Mouse (Mus musculus) ES-Bruce4 (cell line): ENCODE measurements at regions not wholly inside any gene's neighbourhood (a gene's known extent, or its start where the extent isn't known, plus 50 kb on each side); places are given as distances from the start of the nearest gene placed in this dataset.

ENCODE experiments used
- H3K27ac ChIP-seq: 2 replicates; pipeline ENCODE4 v1.5.1; 2012; ENCODE audit warnings: low read length, inconsistent platforms; ENCODE audit not compliant: insufficient read depth
- H3K27me3 ChIP-seq: 2 replicates; pipeline ENCODE4 v1.6.1; 2012; ENCODE audit warnings: mild to moderate bottlenecking, low read length, inconsistent platforms; ENCODE audit not compliant: control insufficient read depth, poor library complexity, insufficient read depth, severe bottlenecking
- H3K36me3 ChIP-seq: 2 replicates; pipeline ENCODE4 v1.6.1; 2012; ENCODE audit warnings: inconsistent platforms, mild to moderate bottlenecking, low read length, moderate library complexity; ENCODE audit not compliant: control insufficient read depth, poor library complexity, insufficient read depth, severe bottlenecking
- H3K4me1 ChIP-seq: one replicate; pipeline ENCODE4 v1.8.1; 2011; ENCODE audit warnings: low read length; ENCODE audit not compliant: control insufficient read depth, insufficient read depth
- H3K4me3 ChIP-seq: 2 replicates; pipeline ENCODE4 v1.5.1; 2011; ENCODE audit warnings: low read depth, mild to moderate bottlenecking, low read length
- H3K9ac ChIP-seq: 2 replicates; pipeline ENCODE4 v1.6.1; 2012; ENCODE audit warnings: low read depth, mild to moderate bottlenecking, inconsistent platforms; ENCODE audit not compliant: poor library complexity, severe bottlenecking
- H3K9me3 ChIP-seq: replicated peaks from 2 replicates; pipeline ENCODE4 v1.6.1; 2012; ENCODE audit warnings: mild to moderate bottlenecking, low read length, inconsistent platforms; ENCODE audit not compliant: control insufficient read depth, poor library complexity, insufficient read depth, severe bottlenecking
- CTCF ChIP-seq: IDR thresholded peaks from one replicate; pipeline ENCODE4 v1.8.1; 2011; ENCODE audit warnings: low read depth, low read length
- EP300 ChIP-seq: IDR thresholded peaks from 2 replicates; pipeline ENCODE4 v1.6.1; 2011; ENCODE audit warnings: low read depth, low read length; ENCODE audit not compliant: insufficient read depth
- POLR2A ChIP-seq: IDR thresholded peaks from one replicate; pipeline ENCODE4 v1.8.1; 2011; ENCODE audit warnings: low read length; ENCODE audit not compliant: insufficient read depth

- TF ChIP-seq POLR2A (no peak), EP300 (no peak), CTCF (no peak)
- Histone ChIP-seq H3K27me3 (no peaks in the 10 kb centered on the region), H3K36me3 (no peaks in the 10 kb centered on the region), H3K9ac (no peak overlapping the region), H3K4me1 (no peaks in the 10 kb centered on the region), H3K27ac (no peak overlapping the region), H3K4me3 (no peak overlapping the region), H3K9me3 (no peaks in the 10 kb centered on the region)
Observed at GRCm38 (mm10) chr7:124914972-124915371, 529.5 kb upstream of the Kdm8 start.

- no peaks in the 10 kb centered on the region for H3K27me3 ChIP-seq
- H3K27ac ChIP-seq: no peak overlapping the region
- H3K9me3 ChIP-seq: no peaks in the 10 kb centered on the region
- H3K36me3 ChIP-seq: no peaks in the 10 kb centered on the region
- H3K9ac ChIP-seq: no peak overlapping the region
- TF ChIP-seq POLR2A (no peak), CTCF (no peak), EP300 (no peak)
- H3K4me3 ChIP-seq: no peak overlapping the region
- H3K4me1 ChIP-seq: no peaks in the 10 kb centered on the region
Observed at GRCm38 (mm10) chr7:124915637-124916036, 528.8 kb upstream of the Kdm8 start.

- H3K9me3 ChIP-seq: no peaks in the 10 kb centered on the region
- no peaks in the 10 kb centered on the region for H3K36me3 ChIP-seq
- no peak overlapping the region for H3K27ac ChIP-seq
- H3K4me3 ChIP-seq: no peak overlapping the region
- no peaks in the 10 kb centered on the region for H3K27me3 ChIP-seq
- H3K9ac ChIP-seq: no peak overlapping the region
- no peaks in the 10 kb centered on the region for H3K4me1 ChIP-seq
- TF ChIP-seq POLR2A (no peak), EP300 (no peak), CTCF (no peak)
Observed at GRCm38 (mm10) chr7:124917606-124918120, 526.8 kb upstream of the Kdm8 start.

- Histone ChIP-seq H3K36me3 (no peaks in the 10 kb centered on the region), H3K9ac (no peak overlapping the region), H3K4me3 (no peak overlapping the region), H3K9me3 (no peaks in the 10 kb centered on the region), H3K27me3 (no peaks in the 10 kb centered on the region), H3K27ac (no peak overlapping the region), H3K4me1 (no peaks in the 10 kb centered on the region)
- TF ChIP-seq CTCF (no peak), EP300 (no peak), POLR2A (no peak)
Observed at GRCm38 (mm10) chr7:124922806-124923205, 521.7 kb upstream of the Kdm8 start.

- Histone ChIP-seq H3K4me1 (no peaks in the 10 kb centered on the region), H3K4me3 (no peak overlapping the region), H3K9me3 (no peaks in the 10 kb centered on the region), H3K27me3 (peaks cover 2% of the 10 kb centered on the region; the same call in 1 of the 2 replicates), H3K36me3 (no peaks in the 10 kb centered on the region), H3K9ac (no peak overlapping the region), H3K27ac (no peak overlapping the region)
- TF ChIP-seq POLR2A: no peak
- TF ChIP-seq CTCF: no peak
- no peak for TF ChIP-seq EP300
Observed at GRCm38 (mm10) chr7:124933573-124933972, 510.9 kb upstream of the Kdm8 start.

- no peaks in the 10 kb centered on the region for H3K36me3 ChIP-seq
- no peaks in the 10 kb centered on the region for H3K9me3 ChIP-seq
- no peak overlapping the region for H3K9ac ChIP-seq
- no peak for TF ChIP-seq POLR2A
- no peak for TF ChIP-seq EP300
- no peak for TF ChIP-seq CTCF
- peaks cover 2% of the 10 kb centered on the region; the same call in 1 of the 2 replicates for H3K27me3 ChIP-seq
- no peak overlapping the region for H3K4me3 ChIP-seq
- H3K27ac ChIP-seq: no peak overlapping the region
- no peaks in the 10 kb centered on the region for H3K4me1 ChIP-seq
Observed at GRCm38 (mm10) chr7:124939357-124939756, 505.1 kb upstream of the Kdm8 start.

GRCm38 (mm10) chr7:124941527-124941926, 502.9 kb upstream of the Kdm8 start:
- H3K9ac ChIP-seq: no peak overlapping the region
- H3K27ac ChIP-seq: no peak overlapping the region
- no peaks in the 10 kb centered on the region for H3K4me1 ChIP-seq
- no peaks in the 10 kb centered on the region for H3K36me3 ChIP-seq
- H3K4me3 ChIP-seq: no peak overlapping the region
- no peaks in the 10 kb centered on the region for H3K9me3 ChIP-seq
- TF ChIP-seq POLR2A: no peak
- no peak for TF ChIP-seq EP300
- no peak for TF ChIP-seq CTCF
- no peaks in the 10 kb centered on the region for H3K27me3 ChIP-seq
